Mouse (Mus musculus): ENCODE results near the gene Zfp334.
A peak's percentile ranks its signal among the peaks of the same experiment; 100 is the strongest.

Gene Zfp334

GRCm38 (mm10) chr2:165387844-165388495, at the start of gene Zfp334:
Gene Zfp334, minus strand, starts transcription at chr2:165388259.
- DNase-seq (ENCODE audit: low spot score) = no peak

GRCm38 (mm10) chr2:165428694-165429093, 40.6 kb upstream of the Zfp334 start:
- no peak for DNase-seq (ENCODE audit: low spot score)

GRCm38 (mm10) chr2:165420195-165420594, 32.1 kb upstream of the Zfp334 start:
- no peak for DNase-seq (ENCODE audit: low spot score)

GRCm38 (mm10) chr2:165419670-165420111, 31.6 kb upstream of the Zfp334 start:
- DNase-seq (ENCODE audit: low spot score) = no peak

GRCm38 (mm10) chr2:165418577-165418976, 30.5 kb upstream of the Zfp334 start:
- DNase-seq (ENCODE audit: low spot score) = no peak

GRCm38 (mm10) chr2:165417291-165417690, 29.2 kb upstream of the Zfp334 start:
- DNase-seq (ENCODE audit: low spot score) = no peak

GRCm38 (mm10) chr2:165415795-165416194, 27.7 kb upstream of the Zfp334 start:
- no peak for DNase-seq (ENCODE audit: low spot score)

GRCm38 (mm10) chr2:165415141-165415721, 27.2 kb upstream of the Zfp334 start:
- no peak for DNase-seq (ENCODE audit: low spot score)

GRCm38 (mm10) chr2:165414321-165414720, 26.3 kb upstream of the Zfp334 start:
- DNase-seq (ENCODE audit: low spot score) = no peak

- no peak for DNase-seq (ENCODE audit: low spot score)
These were observed 25.8 kb upstream of the Zfp334 start for GRCm38 (mm10) chr2:165413884-165414283.

- peak; percentile 52 for DNase-seq (ENCODE audit: low spot score)
These were observed 19.7 kb upstream of the Zfp334 start for GRCm38 (mm10) chr2:165407700-165408301.

- no peak for DNase-seq (ENCODE audit: low spot score)
These were observed 17.3 kb upstream of the Zfp334 start for GRCm38 (mm10) chr2:165405351-165405750.

- no peak for DNase-seq (ENCODE audit: low spot score)
These were observed 16.9 kb upstream of the Zfp334 start for GRCm38 (mm10) chr2:165404951-165405350.

- DNase-seq (ENCODE audit: low spot score) = no peak
These were observed 10.2 kb upstream of the Zfp334 start for GRCm38 (mm10) chr2:165398164-165398785.

- no peak for DNase-seq (ENCODE audit: low spot score)
These were observed 9.6 kb upstream of the Zfp334 start for GRCm38 (mm10) chr2:165397502-165398163.

GRCm38 (mm10) chr2:165396831-165397501, 8.9 kb upstream of the Zfp334 start:
- DNase-seq (ENCODE audit: low spot score) = no peak

GRCm38 (mm10) chr2:165392156-165392555, 4.1 kb upstream of the Zfp334 start:
- DNase-seq (ENCODE audit: low spot score) = no peak

- peak; percentile 35 for DNase-seq (ENCODE audit: low spot score)
These were observed 3.5 kb upstream of the Zfp334 start for GRCm38 (mm10) chr2:165391561-165391960.

- DNase-seq (ENCODE audit: low spot score) = no peak
These were observed 1.4 kb upstream of the Zfp334 start for GRCm38 (mm10) chr2:165389299-165389952.

GRCm38 (mm10) chr2:165387370-165387769, 689 bp downstream of the Zfp334 start:
- no peak for DNase-seq (ENCODE audit: low spot score)

GRCm38 (mm10) chr2:165380050-165380449, 8.0 kb downstream of the Zfp334 start:
- DNase-seq (ENCODE audit: low spot score) = no peak
